Mouse (Mus musculus) thymus, postnatal 0 days (tissue): ENCODE measurements around the gene Wdr24. TPM values are rescaled to one million over a fixed set of nuclear protein-coding genes. Genes with fewer than 3 reads are reported as not detected.

Experiments
- DNase-seq: peaks from one replicate; pipeline ENCODE4 v3.0.0-alpha.2; 2015; ENCODE audit warnings: low spot score
- polyA plus RNA-seq: library from polyadenylated mRNA; unstranded; fragments of >200 nt; fragmentation: Nextera tagmentation; extraction: Ambion mirVana; gene quantifications from 2 replicates; pipeline ENCODE4 v1.2.1, GENCODE M21; 2015

Gene Wdr24
- polyA plus RNA-seq, result 25.8 and 27.3 TPM in 2 replicates

- peak; percentile 89 for DNase-seq
Observed at GRCm38 (mm10) chr17:25823452-25823851, at the start of gene Wdr24. Gene Wdr24, plus strand, starts transcription at chr17:25823627.

GRCm38 (mm10) chr17:25775318-25776062 lies 47.9 kb upstream of the Wdr24 start:
- DNase-seq, result no peak

GRCm38 (mm10) chr17:25777948-25778347 lies 45.5 kb upstream of the Wdr24 start:
- no peak for DNase-seq

GRCm38 (mm10) chr17:25781339-25781738 lies 42.1 kb upstream of the Wdr24 start:
- no peak for DNase-seq

- DNase-seq, result no peak
Observed at GRCm38 (mm10) chr17:25783086-25783485, 40.3 kb upstream of the Wdr24 start.

GRCm38 (mm10) chr17:25783861-25784574 lies 39.4 kb upstream of the Wdr24 start:
- DNase-seq, result no peak

GRCm38 (mm10) chr17:25785281-25785745 lies 38.1 kb upstream of the Wdr24 start, which contains the start of gene Haghl:
Gene Haghl, minus strand, starts transcription at chr17:25785673.
- peak; percentile 97 for DNase-seq

GRCm38 (mm10) chr17:25786280-25786679 lies 37.1 kb upstream of the Wdr24 start, which contains the start of gene Ccdc78:
Gene Ccdc78, plus strand, starts transcription at chr17:25786580.
- DNase-seq, result no peak

- DNase-seq, result no peak
Observed at GRCm38 (mm10) chr17:25786781-25787504, 36.5 kb upstream of the Wdr24 start.

- DNase-seq, result no peak
Observed at GRCm38 (mm10) chr17:25791320-25791842, 32.0 kb upstream of the Wdr24 start.

GRCm38 (mm10) chr17:25791843-25792527 lies 31.4 kb upstream of the Wdr24 start:
- peak; percentile 87 for DNase-seq

- DNase-seq, result peak; percentile 87
Observed at GRCm38 (mm10) chr17:25792615-25793014, 30.8 kb upstream of the Wdr24 start, which contains the start of gene Fam173a. Gene Fam173a, minus strand, starts transcription at chr17:25792901.

GRCm38 (mm10) chr17:25794197-25794596 lies 29.2 kb upstream of the Wdr24 start:
- DNase-seq, result no peak

- no peak for DNase-seq
Observed at GRCm38 (mm10) chr17:25794998-25795397, 28.4 kb upstream of the Wdr24 start.

GRCm38 (mm10) chr17:25795609-25796092 lies 27.8 kb upstream of the Wdr24 start, which contains the start of gene AC134908.4:
Gene AC134908.4, minus strand, starts transcription at chr17:25795659.
- DNase-seq, result no peak

- no peak for DNase-seq
Observed at GRCm38 (mm10) chr17:25796211-25796771, 27.1 kb upstream of the Wdr24 start.

- DNase-seq, result peak; percentile 89
Observed at GRCm38 (mm10) chr17:25796951-25797369, 26.5 kb upstream of the Wdr24 start, which contains the start of gene Metrn. Gene Metrn, minus strand, starts transcription at chr17:25797136.

GRCm38 (mm10) chr17:25801029-25801428 lies 22.4 kb upstream of the Wdr24 start:
- DNase-seq, result peak; percentile 82

GRCm38 (mm10) chr17:25802825-25803517 lies 20.5 kb upstream of the Wdr24 start:
- no peak for DNase-seq
